Mouse (Mus musculus) G1E (cell line): ENCODE data around the gene Tpt1.

Experiments used
- CTCF ChIP-seq: IDR thresholded peaks from 2 replicates; pipeline ENCODE4 v1.5.1; 2012; ENCODE audit warnings: low read depth, low read length, inconsistent platforms, mixed read lengths
- GATA1 ChIP-seq: IDR thresholded peaks from 2 replicates; pipeline ENCODE4 v1.6.1; 2012; ENCODE audit warnings: borderline replicate concordance, low read length, inconsistent platforms, mixed read lengths
- GATA2 ChIP-seq: IDR thresholded peaks from 2 replicates; pipeline ENCODE4 v1.6.1; 2012; ENCODE audit warnings: low read depth, low read length, inconsistent platforms, borderline replicate concordance

GRCm38 (mm10) chr14:75809931-75810330, 35.0 kb upstream of the Tpt1 start:
- TF ChIP-seq CTCF (no peak), GATA2 (no peak), GATA1 (no peak)
